Mouse (Mus musculus): ENCODE measurements around the gene Cyp4f39.
"Not testable (repeated sequence)": the region's sequence is repeated elsewhere in the genome, so short reads cannot be mapped to it uniquely, and the experiment has no call there.

- TF ChIP-seq CTCF (conservative IDR thresholded peaks at IDR 0.05; ENCODE audit: low read length); NANOG (IDR thresholded peaks at IDR 0.05; ENCODE audit: borderline replicate concordance, low read length); POU5F1 (IDR thresholded peaks at IDR 0.05; ENCODE audit: borderline replicate concordance, low read length): not testable (repeated sequence)
Measured at GRCm38 (mm10) chr17:32532356-32532755, 79.8 kb downstream of the Cyp4f39 start.
